Mouse (Mus musculus): ENCODE results near the gene Maml3. TPM values are rescaled to one million over a fixed set of nuclear protein-coding genes. Genes with fewer than 3 reads are reported as not detected.

The Maml3 gene
- polyA plus RNA-seq, 1 experiment from 2014 or later, result 6.1 TPM

DNA sequence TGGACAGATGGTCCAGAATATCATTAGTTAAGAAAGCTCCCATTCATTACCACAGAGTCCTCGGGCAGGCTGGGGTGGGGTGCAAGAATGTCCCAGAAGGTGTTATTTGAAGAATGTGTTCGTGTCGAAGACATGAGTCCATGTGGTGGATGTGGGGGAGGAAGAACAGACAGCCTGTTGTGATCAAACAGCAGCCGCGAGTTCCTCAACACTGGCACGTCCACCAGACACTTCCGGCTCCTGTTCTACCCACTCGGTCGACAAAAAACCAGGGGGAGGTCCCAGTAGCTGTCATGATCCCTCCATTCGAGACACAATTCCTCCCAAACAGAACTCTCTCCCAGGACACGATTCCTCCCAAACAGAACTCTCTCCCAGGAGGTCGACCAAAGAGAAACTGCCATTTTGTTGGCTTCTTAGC, 75.2 kb downstream of the Maml3 start:
- Histone ChIP-seq H3K9ac (ENCODE audit: low read length) (no peak overlapping the region), H3K27ac (ENCODE audit: low read depth, low read length) (no peak overlapping the region), H3K27me3 (ENCODE audit: control insufficient read depth, insufficient read depth, low read length) (no peaks in the 10 kb centered on the region), H3K4me3 (ENCODE audit: low read depth, low read length) (no peak overlapping the region), H3K4me2 (no peak overlapping the region), H3K4me1 (ENCODE audit: control insufficient read depth, insufficient read depth, low read length) (peaks cover 21% of the 10 kb centered on the region), H3K36me3 (ENCODE audit: control insufficient read depth, insufficient read depth, low read length) (no peaks in the 10 kb centered on the region), H3K9me3 (ENCODE audit: control insufficient read depth, low read length) (no peaks in the 10 kb centered on the region)
- ATAC-seq (ENCODE audit: low FRiP score) (no peak), DNase-seq (ENCODE audit: low spot score, missing footprints) (no peak)
- WGBS, result 68% methylated on average over 12 of the region's 12 CpGs

DNA sequence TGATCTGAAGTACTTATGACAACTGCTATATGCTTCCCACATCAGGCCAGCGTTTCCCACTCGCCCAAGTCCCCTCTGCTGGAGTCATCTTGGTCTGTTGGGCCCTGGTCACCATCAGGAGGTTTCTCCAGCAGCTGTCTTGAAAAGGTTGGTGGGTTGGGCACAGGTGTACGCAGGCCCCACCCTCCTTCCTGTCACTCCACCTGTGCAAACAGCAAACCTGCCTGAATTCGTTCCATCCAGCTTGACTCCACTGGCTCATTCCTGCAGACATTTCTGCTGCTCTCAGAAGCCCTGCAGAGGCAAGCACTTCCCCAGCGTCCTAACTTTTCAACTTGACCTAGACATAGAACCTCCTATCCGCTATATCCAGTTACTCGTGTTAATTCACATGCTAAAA, 76.9 kb downstream of the Maml3 start:
- DNase-seq (ENCODE audit: low spot score, missing footprints), result no peak
- Histone ChIP-seq H3K27me3 (ENCODE audit: control insufficient read depth, insufficient read depth, low read length) (no peaks in the 10 kb centered on the region), H3K4me2 (no peak overlapping the region), H3K36me3 (ENCODE audit: control insufficient read depth, insufficient read depth, low read length) (no peaks in the 10 kb centered on the region), H3K9me3 (ENCODE audit: control insufficient read depth, low read length) (no peaks in the 10 kb centered on the region), H3K27ac (ENCODE audit: low read depth, low read length) (no peak overlapping the region), H3K4me3 (ENCODE audit: low read depth, low read length) (no peak overlapping the region), H3K4me1 (ENCODE audit: control insufficient read depth, insufficient read depth, low read length) (peaks cover 10% of the 10 kb centered on the region), H3K9ac (ENCODE audit: low read length) (no peak overlapping the region)
- ATAC-seq (ENCODE audit: low FRiP score), result no peak
- WGBS, result 73% methylated on average over 7 of the region's 7 CpGs

DNA sequence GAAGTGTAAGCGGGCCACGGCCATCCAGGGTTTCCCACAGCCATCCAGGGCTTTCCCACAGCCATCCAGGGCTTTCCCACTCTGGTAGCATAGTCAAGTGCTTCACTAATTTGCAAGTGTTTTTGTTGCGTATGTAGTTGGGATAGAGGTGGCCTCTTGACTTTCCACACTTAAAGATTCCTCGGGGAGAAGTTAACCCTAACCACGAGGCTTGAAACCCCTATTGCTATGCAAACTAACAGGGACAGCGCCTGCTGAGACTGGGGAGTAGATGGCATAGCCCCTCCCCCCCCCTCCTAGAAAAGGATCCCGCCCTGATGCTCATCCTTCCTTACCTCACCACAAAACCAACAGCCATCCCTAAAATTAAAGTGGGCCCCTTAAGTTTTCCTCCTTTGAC, 82.4 kb downstream of the Maml3 start:
- no peak overlapping the region for H3K4me2 ChIP-seq
- DNase-seq (ENCODE audit: low spot score, missing footprints), result no peak
- no peaks in the 10 kb centered on the region for H3K9me3 ChIP-seq (ENCODE audit: control insufficient read depth, low read length)
- H3K36me3 ChIP-seq (ENCODE audit: control insufficient read depth, insufficient read depth, low read length), result no peaks in the 10 kb centered on the region
- no peaks in the 10 kb centered on the region for H3K27me3 ChIP-seq (ENCODE audit: control insufficient read depth, insufficient read depth, low read length)
- H3K9ac ChIP-seq (ENCODE audit: low read length), result no peak overlapping the region
- H3K4me1 ChIP-seq (ENCODE audit: control insufficient read depth, insufficient read depth, low read length), result peaks cover 11% of the 10 kb centered on the region
- WGBS, result 27% methylated on average over 7 of the region's 7 CpGs
- no peak overlapping the region for H3K27ac ChIP-seq (ENCODE audit: low read depth, low read length)
- ATAC-seq (ENCODE audit: low FRiP score), result no peak
- H3K4me3 ChIP-seq (ENCODE audit: low read depth, low read length), result no peak overlapping the region

DNA sequence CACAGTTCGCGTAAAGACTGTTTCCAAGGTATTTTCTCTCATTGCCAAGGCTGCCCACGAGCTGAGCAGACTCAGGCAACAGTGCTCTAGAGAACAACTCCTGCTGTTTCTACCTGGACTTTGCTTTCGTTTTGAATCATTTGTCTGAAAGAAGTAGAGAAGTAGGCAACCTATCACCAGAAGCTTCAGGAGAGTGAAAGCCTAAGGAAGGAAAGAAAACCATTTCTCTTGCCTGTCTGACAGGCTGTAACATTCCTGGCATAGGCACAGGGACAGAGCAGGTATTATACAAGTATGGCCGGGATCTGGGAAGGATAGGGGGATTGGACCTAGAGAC, 86.8 kb downstream of the Maml3 start:
- H3K27me3 ChIP-seq (ENCODE audit: control insufficient read depth, insufficient read depth, low read length), result no peaks in the 10 kb centered on the region
- 89% methylated on average over 5 of the region's 5 CpGs for WGBS
- no peak overlapping the region for H3K9ac ChIP-seq (ENCODE audit: low read length)
- H3K4me2 ChIP-seq, result no peak overlapping the region
- no peak overlapping the region for H3K4me3 ChIP-seq (ENCODE audit: low read depth, low read length)
- ATAC-seq (ENCODE audit: low FRiP score) (no peak), DNase-seq (ENCODE audit: low spot score, missing footprints) (no peak)
- H3K9me3 ChIP-seq (ENCODE audit: control insufficient read depth, low read length), result no peaks in the 10 kb centered on the region
- H3K36me3 ChIP-seq (ENCODE audit: control insufficient read depth, insufficient read depth, low read length), result no peaks in the 10 kb centered on the region
- H3K4me1 ChIP-seq (ENCODE audit: control insufficient read depth, insufficient read depth, low read length), result peaks cover 5% of the 10 kb centered on the region
- no peak overlapping the region for H3K27ac ChIP-seq (ENCODE audit: low read depth, low read length)

DNA sequence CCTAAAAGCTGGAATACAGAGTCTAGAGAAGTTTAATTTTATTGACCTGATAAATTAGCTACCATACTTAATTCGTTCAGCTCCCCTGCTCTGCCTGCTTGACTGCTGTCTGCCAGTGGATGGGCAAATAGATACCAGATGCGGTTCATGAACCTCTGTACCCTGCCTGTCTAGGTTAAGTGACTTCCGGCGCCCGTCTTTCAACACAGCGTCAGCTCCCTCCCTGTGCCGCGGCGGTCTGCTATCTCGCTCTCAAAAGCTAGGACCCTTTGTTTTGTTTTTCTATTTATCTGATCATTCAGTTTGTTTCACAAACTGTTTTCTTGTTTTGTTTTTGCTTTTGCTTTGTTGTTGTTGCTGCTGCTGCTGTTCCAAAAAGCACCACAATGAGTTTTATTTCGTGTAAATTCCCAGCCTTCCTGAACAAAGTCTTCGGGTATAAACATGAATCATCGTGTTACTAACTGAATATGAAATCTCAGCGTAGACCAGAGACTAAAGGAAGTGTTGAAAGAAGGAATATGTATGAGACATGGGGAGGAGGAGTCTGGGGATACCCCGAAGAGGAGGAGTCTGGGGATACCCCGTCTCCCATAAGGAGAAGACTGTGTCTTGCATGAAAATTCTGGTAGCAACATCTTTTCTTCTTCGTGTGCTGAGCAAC, 87.3 kb downstream of the Maml3 start:
- no peak overlapping the region for H3K27ac ChIP-seq (ENCODE audit: low read depth, low read length)
- no peaks in the 10 kb centered on the region for H3K27me3 ChIP-seq (ENCODE audit: control insufficient read depth, insufficient read depth, low read length)
- H3K4me1 ChIP-seq (ENCODE audit: control insufficient read depth, insufficient read depth, low read length), result peaks cover 4% of the 10 kb centered on the region
- no peaks in the 10 kb centered on the region for H3K9me3 ChIP-seq (ENCODE audit: control insufficient read depth, low read length)
- no peak for ATAC-seq (ENCODE audit: low FRiP score)
- H3K4me3 ChIP-seq (ENCODE audit: low read depth, low read length), result no peak overlapping the region
- H3K9ac ChIP-seq (ENCODE audit: low read length), result no peak overlapping the region
- H3K36me3 ChIP-seq (ENCODE audit: control insufficient read depth, insufficient read depth, low read length), result no peaks in the 10 kb centered on the region
- 71% methylated on average over 17 of the region's 17 CpGs for WGBS
- no peak overlapping the region for H3K4me2 ChIP-seq
- no peak for DNase-seq (ENCODE audit: low spot score, missing footprints)

DNA sequence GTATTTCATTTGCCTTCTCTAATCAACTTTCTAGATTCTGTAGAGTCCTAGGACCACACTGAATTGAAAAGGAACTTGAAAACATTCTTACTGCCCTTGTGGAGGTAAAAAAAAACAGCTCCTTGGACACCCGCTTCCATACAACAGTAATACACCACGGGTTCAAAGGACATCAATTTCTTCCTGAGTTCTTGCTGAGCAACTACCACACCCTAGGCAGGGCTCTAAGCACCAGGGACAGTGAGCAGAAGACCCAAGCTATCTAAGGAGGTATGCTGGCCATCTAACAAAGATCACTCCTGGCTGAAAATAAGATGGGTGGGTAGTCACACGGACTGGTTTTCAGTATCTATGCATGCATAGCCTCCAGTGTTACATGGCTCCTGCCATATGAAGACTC, 88.7 kb downstream of the Maml3 start:
- Histone ChIP-seq H3K4me3 (ENCODE audit: low read depth, low read length) (no peak overlapping the region), H3K4me2 (no peak overlapping the region), H3K4me1 (ENCODE audit: control insufficient read depth, insufficient read depth, low read length) (no peaks in the 10 kb centered on the region), H3K27ac (ENCODE audit: low read depth, low read length) (no peak overlapping the region), H3K27me3 (ENCODE audit: control insufficient read depth, insufficient read depth, low read length) (no peaks in the 10 kb centered on the region), H3K9ac (ENCODE audit: low read length) (no peak overlapping the region), H3K36me3 (ENCODE audit: control insufficient read depth, insufficient read depth, low read length) (no peaks in the 10 kb centered on the region), H3K9me3 (ENCODE audit: control insufficient read depth, low read length) (no peaks in the 10 kb centered on the region)
- DNase-seq (ENCODE audit: low spot score, missing footprints), result no peak
- no peak for ATAC-seq (ENCODE audit: low FRiP score)
- WGBS, result 91% methylated on average over 3 of the region's 3 CpGs

DNA sequence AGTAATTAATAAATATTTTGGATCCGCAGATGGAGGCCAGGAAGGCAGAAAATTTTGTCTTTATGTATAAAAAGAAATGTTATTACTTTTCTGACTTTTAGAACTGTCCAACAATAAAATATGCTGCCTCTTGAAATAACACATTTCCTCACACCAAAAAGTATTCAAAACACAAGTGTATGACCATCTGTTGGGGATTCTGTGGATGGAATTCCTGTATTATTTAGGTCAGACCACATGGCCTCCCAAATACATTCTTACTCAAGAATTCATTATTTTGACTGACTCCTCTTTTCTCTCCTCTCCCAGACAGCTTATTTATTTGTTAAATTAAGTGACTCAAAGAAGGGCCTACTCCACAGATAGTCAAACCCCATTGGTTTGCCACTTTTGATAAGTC, 89.3 kb downstream of the Maml3 start:
- no peak overlapping the region for H3K4me3 ChIP-seq (ENCODE audit: low read depth, low read length)
- WGBS, result 88% methylated on average over 1 of the region's 1 CpGs
- no peaks in the 10 kb centered on the region for H3K36me3 ChIP-seq (ENCODE audit: control insufficient read depth, insufficient read depth, low read length)
- no peak for DNase-seq (ENCODE audit: low spot score, missing footprints)
- peaks cover 2% of the 10 kb centered on the region; the same call in 1 of the 2 replicates for H3K4me1 ChIP-seq (ENCODE audit: control insufficient read depth, insufficient read depth, low read length)
- H3K27me3 ChIP-seq (ENCODE audit: control insufficient read depth, insufficient read depth, low read length), result no peaks in the 10 kb centered on the region
- H3K4me2 ChIP-seq, result no peak overlapping the region
- ATAC-seq (ENCODE audit: low FRiP score), result no peak
- no peak overlapping the region for H3K27ac ChIP-seq (ENCODE audit: low read depth, low read length)
- H3K9ac ChIP-seq (ENCODE audit: low read length), result no peak overlapping the region
- H3K9me3 ChIP-seq (ENCODE audit: control insufficient read depth, low read length), result no peaks in the 10 kb centered on the region

DNA sequence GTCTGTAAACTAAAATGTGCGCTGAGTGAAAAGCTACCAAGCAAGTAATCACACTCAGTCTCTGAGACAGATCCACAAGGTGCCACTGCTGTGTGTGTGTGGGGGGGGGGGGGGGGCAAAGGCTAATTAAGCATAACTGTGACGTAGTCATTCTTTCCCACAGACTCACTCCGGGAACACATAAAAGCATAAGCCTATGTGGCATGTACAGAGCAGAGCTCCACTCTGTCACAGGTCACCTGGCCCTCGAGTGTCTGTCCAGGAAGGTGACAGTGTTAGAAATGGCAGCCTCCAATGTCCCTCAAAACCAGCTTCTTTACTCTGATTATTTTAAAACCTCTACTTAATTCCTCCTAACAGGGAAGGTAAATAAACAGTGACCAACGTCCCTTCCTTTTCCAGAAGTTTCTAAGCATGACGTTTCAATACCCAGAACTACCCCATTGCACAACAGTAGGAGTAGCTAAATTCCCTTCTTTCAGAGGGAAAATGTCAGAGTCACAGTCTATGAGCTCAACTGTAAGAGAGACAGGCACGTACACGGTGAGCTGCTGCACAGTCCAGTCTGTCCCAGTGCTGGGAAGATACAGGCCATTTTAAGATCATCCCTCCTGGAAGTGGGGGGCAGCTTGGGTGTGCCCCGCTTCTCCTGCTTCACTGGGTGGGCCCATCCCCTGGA, 93.7 kb downstream of the Maml3 start:
- Histone ChIP-seq H3K4me1 (ENCODE audit: control insufficient read depth, insufficient read depth, low read length) (peaks cover 24% of the 10 kb centered on the region), H3K9me3 (ENCODE audit: control insufficient read depth, low read length) (no peaks in the 10 kb centered on the region), H3K36me3 (ENCODE audit: control insufficient read depth, insufficient read depth, low read length) (no peaks in the 10 kb centered on the region), H3K4me3 (ENCODE audit: low read depth, low read length) (no peak overlapping the region), H3K27me3 (ENCODE audit: control insufficient read depth, insufficient read depth, low read length) (no peaks in the 10 kb centered on the region), H3K4me2 (no peak overlapping the region), H3K27ac (ENCODE audit: low read depth, low read length) (no peak overlapping the region), H3K9ac (ENCODE audit: low read length) (no peak overlapping the region)
- ATAC-seq (ENCODE audit: low FRiP score) (no peak), DNase-seq (ENCODE audit: low spot score, missing footprints) (no peak)
- WGBS, result 72% methylated on average over 9 of the region's 9 CpGs

DNA sequence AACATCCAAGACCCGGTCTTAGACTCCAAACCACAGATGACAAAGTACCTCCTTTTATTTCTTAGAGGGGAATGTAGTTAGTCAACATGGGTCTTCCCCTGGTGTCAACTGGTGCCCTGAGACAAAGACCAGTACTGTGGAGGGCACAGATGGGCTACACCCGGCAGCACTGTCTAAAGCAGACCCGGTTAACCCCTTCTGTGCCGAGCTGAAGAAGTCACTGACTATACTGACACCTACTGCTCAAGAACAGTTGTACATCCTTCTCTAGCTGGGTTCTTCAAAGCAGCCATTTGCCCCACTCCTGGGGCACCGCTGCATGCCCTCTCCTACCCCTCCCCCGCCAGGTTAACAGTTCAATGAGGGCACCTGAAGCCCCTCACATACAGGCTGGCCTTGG, 95.6 kb downstream of the Maml3 start:
- Histone ChIP-seq H3K36me3 (ENCODE audit: control insufficient read depth, insufficient read depth, low read length) (no peaks in the 10 kb centered on the region), H3K4me2 (no peak overlapping the region), H3K9ac (ENCODE audit: low read length) (0 out of 2 replicates have a peak overlapping the region, but pooled peaks have one; percentile 16), H3K27me3 (ENCODE audit: control insufficient read depth, insufficient read depth, low read length) (no peaks in the 10 kb centered on the region), H3K4me1 (ENCODE audit: control insufficient read depth, insufficient read depth, low read length) (peaks cover 27% of the 10 kb centered on the region), H3K4me3 (ENCODE audit: low read depth, low read length) (no peak overlapping the region), H3K27ac (ENCODE audit: low read depth, low read length) (peak overlapping the region; percentile 44; the same call in 1 of the 2 replicates), H3K9me3 (ENCODE audit: control insufficient read depth, low read length) (no peaks in the 10 kb centered on the region)
- peak; percentile 73 for ATAC-seq (ENCODE audit: low FRiP score)
- DNase-seq (ENCODE audit: low spot score, missing footprints), result peak; percentile 93
- 23% methylated on average over 6 of the region's 6 CpGs for WGBS
